7 mouse cellular contexts compared by ENCODE assay signal in genomic region chr16:40968088-40968860, GRCm38 (mm10).
DNase-seq lines count a peak whose midpoint lies in the region; ATAC-seq lines count a peak whose summit lies in the region.

No protein-coding gene starts in this region.

- H3K4me3 ChIP-seq in forebrain, embryonic 11.5 days (ENCODE audit: low read depth, low read length) = peak overlapping the region; percentile 6; the same call in 1 of the 2 replicates
- peak overlapping the region in 1 of 2 experiments; percentile 16; a peak in 2 of 4 replicates for H3K4me3 ChIP-seq in heart, embryonic 14.5 days (ENCODE audit: control insufficient read depth in 1 of 2, insufficient read depth in 1 of 2, low read depth in 1 of 2, low read length in 2 of 2)
- H3K4me3 ChIP-seq in neural tube, embryonic 13.5 days = peak overlapping the region; percentile 24

- H3K4me2 ChIP-seq in forebrain, embryonic 11.5 days (ENCODE audit: low read depth, low read length, severe bottlenecking) = peak overlapping the region; percentile 41
- H3K4me2 ChIP-seq in heart, embryonic 14.5 days (ENCODE audit: low read length) = peak overlapping the region; percentile 57
- peak overlapping the region; percentile 46 for H3K4me2 ChIP-seq in neural tube, embryonic 13.5 days

- no peaks in the 10 kb centered on the region for H3K36me3 ChIP-seq in forebrain, embryonic 11.5 days (ENCODE audit: control insufficient read depth, insufficient read depth, low read length)
- H3K36me3 ChIP-seq in heart, embryonic 14.5 days (ENCODE audit: control insufficient read depth, insufficient read depth, low read length) = no peaks in the 10 kb centered on the region
- no peaks in the 10 kb centered on the region for H3K36me3 ChIP-seq in neural tube, embryonic 13.5 days

- no peak overlapping the region for H3K9ac ChIP-seq in forebrain, embryonic 11.5 days (ENCODE audit: low read length)
- H3K9ac ChIP-seq in heart, embryonic 14.5 days (ENCODE audit: low read length) = peak overlapping the region; percentile 5; the same call in 1 of the 2 replicates
- 0 out of 2 replicates have a peak overlapping the region, but pooled peaks have one; percentile 38 for H3K9ac ChIP-seq in neural tube, embryonic 13.5 days

- DNase-seq in c-Kit-positive CD71-positive TER-119-negative erythroid progenitor cells, embryonic 14.5 days (ENCODE audit: low read depth) = peak; percentile 1
- DNase-seq in forebrain, embryonic 11.5 days (ENCODE audit: low spot score) = peak; percentile 80
- peak; percentile 86 for DNase-seq in kidney, postnatal 10 days
- DNase-seq in liver = peak; percentile 53
- DNase-seq in urinary bladder, postnatal 25 days (ENCODE audit: low spot score) = peak; percentile 59

- peak; percentile 97 for ATAC-seq in forebrain, embryonic 11.5 days (replicated peaks; ENCODE audit: low FRiP score)
- peak; percentile 71; the same call in 1 of the 2 replicates for ATAC-seq in heart, embryonic 14.5 days (ENCODE audit: insufficient number of reproducible peaks, insufficient read depth, low FRiP score, low read depth)
- ATAC-seq in neural tube, embryonic 13.5 days (ENCODE audit: low read depth) = peak; percentile 97

- WGBS in forebrain, embryonic 11.5 days = 19% methylated on average over 17 of the region's 17 CpGs
- 24% methylated on average over 17 of the region's 17 CpGs for WGBS in heart, embryonic 14.5 days
- 20% methylated on average over 17 of the region's 17 CpGs for WGBS in neural tube, embryonic 13.5 days

- no peaks in the 10 kb centered on the region for H3K4me1 ChIP-seq in forebrain, embryonic 11.5 days (replicated peaks; ENCODE audit: control insufficient read depth, insufficient read depth, low read length)
- no peaks in the 10 kb centered on the region for H3K4me1 ChIP-seq in heart, embryonic 14.5 days (ENCODE audit: control insufficient read depth in 2 of 2, insufficient read depth in 2 of 2, low read length in 2 of 2)
- H3K4me1 ChIP-seq in neural tube, embryonic 13.5 days (replicated peaks) = 0 out of 2 replicates have a peak, but pooled peaks cover 5% of the 10 kb centered on the region

- no peak overlapping the region for H3K27ac ChIP-seq in forebrain, embryonic 11.5 days (ENCODE audit: low read depth, low read length)
- H3K27ac ChIP-seq in heart, embryonic 14.5 days (replicated peaks in 1 of 2; ENCODE audit: control insufficient read depth in 1 of 2, insufficient read depth in 1 of 2, low read depth in 2 of 2, low read length in 2 of 2) = no peak overlapping the region
- no peak overlapping the region for H3K27ac ChIP-seq in neural tube, embryonic 13.5 days (replicated peaks)

- H3K9me3 ChIP-seq in forebrain, embryonic 11.5 days (ENCODE audit: control insufficient read depth, low read length) = no peaks in the 10 kb centered on the region
- H3K9me3 ChIP-seq in heart, embryonic 14.5 days (ENCODE audit: control insufficient read depth, low read length) = no peaks in the 10 kb centered on the region
- H3K9me3 ChIP-seq in neural tube, embryonic 13.5 days = no peaks in the 10 kb centered on the region

- H3K27me3 ChIP-seq in forebrain, embryonic 11.5 days (ENCODE audit: control insufficient read depth, insufficient read depth, low read length) = no peaks in the 10 kb centered on the region
- H3K27me3 ChIP-seq in heart, embryonic 14.5 days (ENCODE audit: control insufficient read depth, insufficient read depth, low read length) = no peaks in the 10 kb centered on the region
- H3K27me3 ChIP-seq in neural tube, embryonic 13.5 days = no peaks in the 10 kb centered on the region

Comparison
In these comparisons a context has a peak if more than half of its experiments do, and no peak if none do; other contexts are left out.
1. DNase-seq: peak in every context shown above with its lines; median percentile 86 in kidney, postnatal 10 days; 80 in forebrain, embryonic 11.5 days; 59 in urinary bladder, postnatal 25 days; 53 in liver; 1 in c-Kit-positive CD71-positive TER-119-negative erythroid progenitor cells, embryonic 14.5 days.